Mouse (Mus musculus): ENCODE data around the gene Actc1. TPM values are rescaled to one million over a fixed set of nuclear protein-coding genes. Genes with fewer than 3 reads are reported as not detected.

The Actc1 gene
- polyA plus RNA-seq, 1 experiment, result 2.1 TPM

DNA sequence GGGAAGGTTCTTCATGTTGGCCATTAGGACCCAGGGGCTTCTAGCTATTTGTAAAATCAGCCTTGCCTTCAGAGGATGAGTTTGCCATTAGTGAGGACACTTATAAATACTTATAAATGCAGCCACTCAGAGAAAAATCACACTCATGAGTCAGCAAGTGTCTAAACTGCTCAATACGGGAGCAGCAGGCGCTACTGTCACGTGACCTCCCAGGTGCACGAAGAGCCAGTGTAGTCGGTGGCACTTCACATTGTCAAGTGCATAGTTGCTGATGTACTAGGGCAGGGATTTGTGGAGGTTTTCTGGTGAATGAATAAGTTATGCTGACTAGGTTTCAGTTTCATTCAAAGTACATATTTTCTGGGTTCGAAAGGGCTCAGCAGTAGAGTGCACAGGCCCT, 30.0 kb downstream of the Actc1 start:
- Histone ChIP-seq H3K36me3 (ENCODE audit: control insufficient read depth, insufficient read depth, low read length) (no peaks in the 10 kb centered on the region), H3K27me3 (ENCODE audit: control insufficient read depth, insufficient read depth, low read length) (no peaks in the 10 kb centered on the region), H3K4me3 (ENCODE audit: extremely low read depth, insufficient read depth, insufficient read length) (no peak overlapping the region), H3K27ac (ENCODE audit: insufficient read depth, low read length) (no peak overlapping the region), H3K4me1 (ENCODE audit: control insufficient read depth, insufficient read depth, insufficient read length) (no peaks in the 10 kb centered on the region)
- no peak for TF ChIP-seq POLR2A (IDR thresholded peaks at IDR 0.05; ENCODE audit: low read depth, low read length)
- TF ChIP-seq CTCF (IDR thresholded peaks at IDR 0.05; ENCODE audit: extremely low read depth, insufficient read depth, insufficient read length, insufficient replicate concordance), result no peak
- DNase-seq (ENCODE audit: low read depth in 1 of 2, low spot score in 2 of 2), result no peak
- 85% methylated on average over 6 of the region's 6 CpGs for WGBS

- no peak overlapping the region for H3K4me3 ChIP-seq (ENCODE audit: extremely low read depth, insufficient read depth, insufficient read length)
- no peaks in the 10 kb centered on the region for H3K4me1 ChIP-seq (ENCODE audit: control insufficient read depth, insufficient read depth, insufficient read length)
- no peaks in the 10 kb centered on the region for H3K27me3 ChIP-seq (ENCODE audit: control insufficient read depth, insufficient read depth, low read length)
- no peak overlapping the region for H3K27ac ChIP-seq (ENCODE audit: insufficient read depth, low read length)
- TF ChIP-seq POLR2A (IDR thresholded peaks at IDR 0.05; ENCODE audit: low read depth, low read length) (no peak), CTCF (IDR thresholded peaks at IDR 0.05; ENCODE audit: extremely low read depth, insufficient read depth, insufficient read length, insufficient replicate concordance) (no peak)
- no peaks in the 10 kb centered on the region for H3K36me3 ChIP-seq (ENCODE audit: control insufficient read depth, insufficient read depth, low read length)
- no peak for DNase-seq (ENCODE audit: low read depth in 1 of 2, low spot score in 2 of 2)
Measured at GRCm38 (mm10) chr2:114020210-114020563, 33.2 kb downstream of the Actc1 start.

GRCm38 (mm10) chr2:114019474-114020209, 33.7 kb downstream of the Actc1 start:
- 87% methylated on average over 11 of the region's 11 CpGs for WGBS

GRCm38 (mm10) chr2:114018136-114018535, 35.2 kb downstream of the Actc1 start:
- WGBS, result 31% methylated on average over 10 of the region's 10 CpGs
- peaks cover 7% of the 10 kb centered on the region for H3K27me3 ChIP-seq (ENCODE audit: control insufficient read depth, insufficient read depth, low read length)
- H3K4me3 ChIP-seq (ENCODE audit: extremely low read depth, insufficient read depth, insufficient read length), result no peak overlapping the region
- no peaks in the 10 kb centered on the region for H3K4me1 ChIP-seq (ENCODE audit: control insufficient read depth, insufficient read depth, insufficient read length)
- H3K36me3 ChIP-seq (ENCODE audit: control insufficient read depth, insufficient read depth, low read length), result no peaks in the 10 kb centered on the region
- TF ChIP-seq CTCF (IDR thresholded peaks at IDR 0.05; ENCODE audit: extremely low read depth, insufficient read depth, insufficient read length, insufficient replicate concordance) (no peak), POLR2A (IDR thresholded peaks at IDR 0.05; ENCODE audit: low read depth, low read length) (no peak)
- H3K27ac ChIP-seq (ENCODE audit: insufficient read depth, low read length), result no peak overlapping the region
- DNase-seq (ENCODE audit: low read depth in 1 of 2, low spot score in 2 of 2), result no peak

More at GRCm38 (mm10) chr2:114019474-114020209, 33.7 kb downstream of the Actc1 start:
- TF ChIP-seq POLR2A (IDR thresholded peaks at IDR 0.05; ENCODE audit: low read depth, low read length), result no peak
- no peak for DNase-seq (ENCODE audit: low read depth in 1 of 2, low spot score in 2 of 2)
- no peak overlapping the region for H3K4me3 ChIP-seq (ENCODE audit: extremely low read depth, insufficient read depth, insufficient read length)
- no peaks in the 10 kb centered on the region for H3K36me3 ChIP-seq (ENCODE audit: control insufficient read depth, insufficient read depth, low read length)
- no peaks in the 10 kb centered on the region for H3K4me1 ChIP-seq (ENCODE audit: control insufficient read depth, insufficient read depth, insufficient read length)
- H3K27me3 ChIP-seq (ENCODE audit: control insufficient read depth, insufficient read depth, low read length), result no peaks in the 10 kb centered on the region
- H3K27ac ChIP-seq (ENCODE audit: insufficient read depth, low read length), result no peak overlapping the region

- H3K27me3 ChIP-seq (ENCODE audit: control insufficient read depth, insufficient read depth, low read length), result peaks cover 9% of the 10 kb centered on the region
- H3K36me3 ChIP-seq (ENCODE audit: control insufficient read depth, insufficient read depth, low read length), result no peaks in the 10 kb centered on the region
- WGBS, result 73% methylated on average over 6 of the region's 6 CpGs
- no peak overlapping the region for H3K4me3 ChIP-seq (ENCODE audit: extremely low read depth, insufficient read depth, insufficient read length)
- TF ChIP-seq POLR2A (IDR thresholded peaks at IDR 0.05; ENCODE audit: low read depth, low read length) (no peak), CTCF (IDR thresholded peaks at IDR 0.05; ENCODE audit: extremely low read depth, insufficient read depth, insufficient read length, insufficient replicate concordance) (no peak)
- no peak overlapping the region for H3K27ac ChIP-seq (ENCODE audit: insufficient read depth, low read length)
- H3K4me1 ChIP-seq (ENCODE audit: control insufficient read depth, insufficient read depth, insufficient read length), result no peaks in the 10 kb centered on the region
- no peak for DNase-seq (ENCODE audit: low read depth in 1 of 2, low spot score in 2 of 2)
Measured at GRCm38 (mm10) chr2:114014839-114015238, 38.5 kb downstream of the Actc1 start.

GRCm38 (mm10) chr2:114013846-114014245, 39.5 kb downstream of the Actc1 start:
- WGBS, result 8% methylated on average over 13 of the region's 13 CpGs

DNA sequence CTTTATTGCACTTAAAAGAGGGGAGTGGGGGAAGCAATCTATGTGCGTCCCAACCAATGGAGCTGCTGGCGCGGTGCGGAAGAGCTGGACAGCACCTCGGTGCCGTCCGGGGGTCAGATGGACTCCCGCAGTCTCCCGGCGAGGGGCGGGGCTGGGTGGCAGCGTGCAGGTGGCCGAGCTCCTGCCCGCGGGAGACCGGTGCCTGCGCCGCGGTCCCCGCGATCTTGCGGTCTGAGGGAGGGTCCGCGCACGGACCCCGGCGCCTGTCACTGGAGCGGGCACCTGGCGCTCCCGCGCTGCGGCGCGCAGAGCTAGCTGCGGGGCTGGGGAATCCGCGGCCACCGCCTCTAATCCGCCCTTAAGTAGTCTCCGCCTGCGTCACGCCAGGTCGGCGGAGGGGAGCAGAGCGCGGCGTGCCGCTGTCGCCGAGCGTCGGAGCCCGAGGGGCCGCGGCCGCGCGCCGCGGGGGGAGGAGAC, 40.0 kb downstream of the Actc1 start, which contains the start of gene Gjd2:
TSS of gene Gjd2 (minus strand) at position 325 of the 477 bp plus-strand sequence.
- H3K27me3 ChIP-seq (ENCODE audit: control insufficient read depth, insufficient read depth, low read length), result peaks cover 9% of the 10 kb centered on the region
- 2% methylated on average over 58 of the region's 60 CpGs for WGBS
- no peak within 1 kb of the TSS for H3K4me3 ChIP-seq (ENCODE audit: extremely low read depth, insufficient read depth, insufficient read length)
- no peak within 1 kb of the TSS for H3K27ac ChIP-seq (ENCODE audit: insufficient read depth, low read length)
- DNase-seq (ENCODE audit: low read depth in 1 of 2, low spot score in 2 of 2), result no peak
- no peaks in the 10 kb centered on the region for H3K36me3 ChIP-seq (ENCODE audit: control insufficient read depth, insufficient read depth, low read length)
- no peak for TF ChIP-seq POLR2A (IDR thresholded peaks at IDR 0.05; ENCODE audit: low read depth, low read length)
- TF ChIP-seq CTCF (IDR thresholded peaks at IDR 0.05; ENCODE audit: extremely low read depth, insufficient read depth, insufficient read length, insufficient replicate concordance), result no peak
- H3K4me1 ChIP-seq (ENCODE audit: control insufficient read depth, insufficient read depth, insufficient read length), result no peaks in the 10 kb centered on the region

More at GRCm38 (mm10) chr2:114013846-114014245, 39.5 kb downstream of the Actc1 start:
- H3K27ac ChIP-seq (ENCODE audit: insufficient read depth, low read length), result no peak overlapping the region
- no peaks in the 10 kb centered on the region for H3K36me3 ChIP-seq (ENCODE audit: control insufficient read depth, insufficient read depth, low read length)
- peaks cover 9% of the 10 kb centered on the region for H3K27me3 ChIP-seq (ENCODE audit: control insufficient read depth, insufficient read depth, low read length)
- TF ChIP-seq CTCF (IDR thresholded peaks at IDR 0.05; ENCODE audit: extremely low read depth, insufficient read depth, insufficient read length, insufficient replicate concordance) (no peak), POLR2A (IDR thresholded peaks at IDR 0.05; ENCODE audit: low read depth, low read length) (no peak)
- no peak overlapping the region for H3K4me3 ChIP-seq (ENCODE audit: extremely low read depth, insufficient read depth, insufficient read length)
- no peaks in the 10 kb centered on the region for H3K4me1 ChIP-seq (ENCODE audit: control insufficient read depth, insufficient read depth, insufficient read length)
- no peak for DNase-seq (ENCODE audit: low read depth in 1 of 2, low spot score in 2 of 2)

Data from spleen, adult 2 months (tissue).